Mouse (Mus musculus) cortical plate, adult 2 months (tissue): ENCODE results near the gene Rbm46. TPM values are rescaled to one million over a fixed set of nuclear protein-coding genes. Genes with fewer than 3 reads are reported as not detected.
A peak's percentile ranks its signal among the peaks of the same experiment; 100 is the strongest.

Experiments
- H3K27ac ChIP-seq: fragments of 200-500 bp; 2 replicates; pipeline ENCODE4 v1.5.1; 2012; ENCODE audit warnings: low read length, control low read depth, inconsistent platforms; ENCODE audit not compliant: insufficient read depth
- H3K4me1 ChIP-seq: fragments of 200-500 bp; 2 replicates; pipeline ENCODE4 v1.6.1; 2011; ENCODE audit warnings: low read length; ENCODE audit not compliant: control insufficient read depth, insufficient read depth
- H3K4me3 ChIP-seq: fragments of 200-500 bp; 2 replicates; pipeline ENCODE4 v1.5.1; 2011; ENCODE audit warnings: mild to moderate bottlenecking, low read length, control low read depth; ENCODE audit not compliant: insufficient read depth
- CTCF ChIP-seq: fragments of 200-500 bp; IDR thresholded peaks from 2 replicates; pipeline ENCODE4 v1.5.1; 2011; ENCODE audit warnings: mild to moderate bottlenecking, control low read depth, low read length; ENCODE audit not compliant: insufficient read depth; ENCODE audit errors: extremely low read depth
- POLR2A ChIP-seq: fragments of 200-500 bp; IDR thresholded peaks from 2 replicates; pipeline ENCODE4 v1.6.1; 2011; ENCODE audit warnings: mild to moderate bottlenecking, low read length, control low read depth; ENCODE audit not compliant: insufficient read depth; ENCODE audit errors: extremely low read depth
- polyA plus RNA-seq: library from polyadenylated mRNA; depleted of rRNA; stranded (reverse); fragments of >200 nt; gene quantifications from 2 replicates; pipeline ENCODE4 v1.2.3, GENCODE M21; 2012

Gene Rbm46
- polyA plus RNA-seq, 1 experiment, result 0.23 TPM

GRCm38 (mm10) chr3:82857414-82858077, 18.7 kb downstream of the Rbm46 start:
- TF ChIP-seq CTCF (0 out of 2 replicates have a peak, but pooled peaks have one; percentile 10), POLR2A (no peak)
- Histone ChIP-seq H3K4me1 (no peaks in the 10 kb centered on the region), H3K27ac (no peak overlapping the region), H3K4me3 (no peak overlapping the region)

DNA sequence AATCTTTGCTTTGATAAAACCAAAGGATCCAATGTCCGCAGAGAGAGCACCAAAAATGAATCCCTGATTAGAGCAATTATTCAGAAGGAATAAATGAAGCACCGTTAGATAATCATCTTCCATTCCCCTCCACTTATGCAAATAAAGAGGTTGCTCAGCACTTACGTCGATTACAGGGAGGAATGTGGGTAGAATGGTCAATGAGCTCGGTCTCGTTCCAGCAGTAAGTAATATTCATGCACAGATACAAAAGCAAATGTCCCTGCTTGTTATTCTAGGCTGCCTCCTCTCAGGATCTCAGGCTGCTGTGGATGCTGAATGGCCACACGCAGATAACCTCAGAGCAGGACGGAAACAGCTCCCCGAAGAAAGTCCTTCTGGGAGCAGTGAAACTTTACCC, 51.1 kb downstream of the Rbm46 start:
- no peak overlapping the region for H3K4me3 ChIP-seq
- H3K27ac ChIP-seq, result no peak overlapping the region
- TF ChIP-seq CTCF (no peak), POLR2A (no peak)
- H3K4me1 ChIP-seq, result no peaks in the 10 kb centered on the region

DNA sequence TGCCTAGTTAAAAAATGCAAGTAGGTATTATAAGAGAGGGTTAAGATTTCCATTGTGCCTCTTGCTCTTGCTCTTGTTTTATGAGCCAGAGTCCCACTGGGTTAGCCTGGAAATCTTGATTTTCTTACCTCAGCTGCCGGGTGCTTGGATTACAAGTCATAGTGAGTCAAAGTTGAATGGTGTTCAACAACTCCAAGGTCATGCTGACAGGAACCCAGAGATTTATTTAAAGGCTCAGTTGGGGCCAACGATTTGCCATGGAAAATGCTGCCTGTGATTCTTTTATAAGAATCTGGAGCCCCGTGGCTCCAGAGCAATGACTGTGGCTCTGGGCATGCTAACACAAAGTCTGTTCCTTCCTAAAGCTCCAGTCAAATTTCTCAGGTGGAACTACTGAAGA, 64.4 kb downstream of the Rbm46 start:
- Histone ChIP-seq H3K4me1 (no peaks in the 10 kb centered on the region), H3K4me3 (no peak overlapping the region), H3K27ac (no peak overlapping the region)
- no peak for TF ChIP-seq CTCF
- no peak for TF ChIP-seq POLR2A

GRCm38 (mm10) chr3:82810334-82811120, 65.8 kb downstream of the Rbm46 start:
- Histone ChIP-seq H3K27ac (no peak overlapping the region), H3K4me3 (no peak overlapping the region), H3K4me1 (no peaks in the 10 kb centered on the region)
- TF ChIP-seq POLR2A (no peak), CTCF (no peak)

DNA sequence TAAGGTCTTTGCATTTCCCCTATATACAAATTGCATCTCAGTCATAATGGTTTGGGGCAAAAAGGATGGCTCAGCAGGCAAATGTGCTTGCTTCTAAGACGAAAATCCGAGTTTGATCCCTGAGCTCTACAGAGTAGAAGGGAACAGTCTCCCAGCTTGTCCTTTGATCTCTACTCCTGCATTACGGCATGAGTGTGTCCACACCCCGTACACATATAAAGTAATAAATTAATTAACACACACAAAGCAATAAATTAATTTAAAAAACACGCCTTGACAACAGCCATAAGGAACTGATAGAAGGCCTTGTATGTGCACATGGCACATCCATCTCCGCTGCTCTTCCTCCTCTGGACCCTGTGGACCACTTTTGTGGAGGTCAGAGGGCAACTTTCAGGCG, 66.5 kb downstream of the Rbm46 start:
- no peak for TF ChIP-seq POLR2A
- no peak for TF ChIP-seq CTCF
- Histone ChIP-seq H3K27ac (no peak overlapping the region), H3K4me1 (no peaks in the 10 kb centered on the region), H3K4me3 (no peak overlapping the region)

GRCm38 (mm10) chr3:82808323-82808911, 67.9 kb downstream of the Rbm46 start:
- Histone ChIP-seq H3K4me1 (no peaks in the 10 kb centered on the region), H3K27ac (no peak overlapping the region), H3K4me3 (no peak overlapping the region)
- no peak for TF ChIP-seq CTCF
- no peak for TF ChIP-seq POLR2A

DNA sequence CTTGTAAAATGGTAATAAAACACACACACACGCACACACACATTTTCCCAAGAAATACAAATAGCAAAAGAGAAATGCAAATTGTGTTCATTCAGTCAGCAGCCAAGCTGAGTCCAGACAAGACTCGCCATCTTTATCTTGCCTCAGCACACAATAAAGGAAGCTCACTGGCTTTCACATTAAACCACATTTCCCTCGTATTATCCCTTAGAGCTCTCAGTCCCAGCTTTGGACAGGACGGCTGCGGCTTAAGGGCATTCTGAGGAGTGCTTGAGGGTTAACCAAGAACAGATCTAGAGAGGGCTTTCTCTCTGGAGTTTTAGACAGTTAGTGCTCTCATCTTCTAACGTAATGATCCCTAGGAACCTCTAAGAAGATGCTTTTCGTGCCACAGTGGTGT, 71.0 kb downstream of the Rbm46 start:
- Histone ChIP-seq H3K27ac (no peak overlapping the region), H3K4me3 (no peak overlapping the region), H3K4me1 (no peaks in the 10 kb centered on the region)
- TF ChIP-seq POLR2A, result no peak
- no peak for TF ChIP-seq CTCF

DNA sequence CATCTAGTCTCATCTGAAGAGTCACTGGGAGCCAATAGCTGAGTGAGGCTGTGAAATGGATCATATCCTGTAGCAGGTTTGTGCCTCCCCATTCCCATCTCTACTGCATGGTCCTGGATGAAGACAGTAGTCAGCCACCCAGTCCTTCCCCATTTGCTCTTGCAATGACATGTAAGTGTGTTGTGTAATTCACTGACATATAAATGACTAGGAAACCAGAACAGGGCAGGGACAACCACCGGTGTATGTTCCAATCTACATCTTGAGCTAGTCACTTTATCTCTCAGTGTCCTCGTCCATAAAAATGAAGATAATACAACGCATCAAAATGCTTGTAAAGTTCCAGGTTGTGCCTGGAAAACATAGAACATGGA, 75.8 kb downstream of the Rbm46 start:
- H3K27ac ChIP-seq, result no peak overlapping the region
- no peak overlapping the region for H3K4me3 ChIP-seq

GRCm38 (mm10) chr3:82799735-82800469, 76.4 kb downstream of the Rbm46 start:
- Histone ChIP-seq H3K4me3 (no peak overlapping the region), H3K27ac (no peak overlapping the region), H3K4me1 (no peaks in the 10 kb centered on the region)
- TF ChIP-seq POLR2A (no peak), CTCF (no peak)

More for the DNA sequence above, 75.8 kb downstream of the Rbm46 start:
- no peaks in the 10 kb centered on the region for H3K4me1 ChIP-seq
- TF ChIP-seq POLR2A, result no peak
- no peak for TF ChIP-seq CTCF

DNA sequence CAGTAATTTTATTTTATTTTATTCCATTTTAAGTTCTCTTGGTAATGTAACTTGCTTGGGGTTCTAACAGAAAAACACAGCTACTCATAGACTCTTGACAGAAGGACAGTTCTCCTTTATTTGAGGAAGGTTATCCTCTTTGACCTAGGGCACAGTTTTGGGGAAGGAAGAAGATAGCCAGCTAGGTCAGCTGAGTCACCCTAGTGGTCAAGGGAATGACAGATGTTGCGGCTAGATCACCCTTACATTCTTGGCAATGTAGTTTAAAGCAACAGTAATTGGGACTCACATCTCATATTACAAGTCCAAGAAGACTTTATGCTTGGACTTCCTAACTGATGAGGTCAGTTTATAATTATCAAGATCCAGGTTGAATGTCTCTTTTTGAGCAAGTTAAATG, 82.6 kb downstream of the Rbm46 start:
- H3K27ac ChIP-seq, result no peak overlapping the region
- TF ChIP-seq CTCF (no peak), POLR2A (no peak)
- no peaks in the 10 kb centered on the region for H3K4me1 ChIP-seq
- no peak overlapping the region for H3K4me3 ChIP-seq
